Comparison of ENCODE assay signal across 12 mouse cellular contexts in genomic region chr9:30519231-30519630, GRCm38 (mm10).
A peak's percentile ranks its signal among the peaks of the same experiment; 100 is the strongest.
DNase-seq lines count a peak whose midpoint lies in the region.
"Had no signal": no experiment of that assay in that cellular context is flagged by ENCODE, and none has a peak within 500 bp of the region (broad histone marks: within the 10 kb centered on the region; RNA-seq: fewer than 3 reads in every experiment).

No protein-coding gene starts in this region.

- DNase-seq in cerebellum, postnatal 10 days = peak; percentile 47 to 63
- no peak for DNase-seq in cerebellum, adult 18-20 months
- peak; percentile 26 to 34 for DNase-seq in cerebellum, postnatal 36 days
- no peak for DNase-seq in cerebellum, adult 9-10 months
- peak; percentile 25 for DNase-seq in R1 (ENCODE audit: low read depth, low spot score)
- DNase-seq in embryo, embryonic 9.5 days (ENCODE audit: extremely low spot score) = no peak
- DNase-seq: adrenal gland, adult 2 months; adrenal gland, postnatal 14 days; cerebellum, adult 11-12 months; gastrocnemius, postnatal 25 days; heart, adult 2 months; kidney, adult 2 months had no signal

Comparison
In these comparisons a context has a peak if more than half of its experiments do, and no peak if none do; other contexts are left out.
1. DNase-seq: peak in cerebellum, postnatal 10 days (2 of 2), cerebellum, postnatal 36 days (2 of 2) and R1 (single experiment); none in cerebellum, adult 18-20 months (0 of 2), cerebellum, adult 9-10 months (single experiment) and embryo, embryonic 9.5 days (single experiment).